8 mouse cellular contexts compared by ENCODE assay signal in the genomic region with DNA sequence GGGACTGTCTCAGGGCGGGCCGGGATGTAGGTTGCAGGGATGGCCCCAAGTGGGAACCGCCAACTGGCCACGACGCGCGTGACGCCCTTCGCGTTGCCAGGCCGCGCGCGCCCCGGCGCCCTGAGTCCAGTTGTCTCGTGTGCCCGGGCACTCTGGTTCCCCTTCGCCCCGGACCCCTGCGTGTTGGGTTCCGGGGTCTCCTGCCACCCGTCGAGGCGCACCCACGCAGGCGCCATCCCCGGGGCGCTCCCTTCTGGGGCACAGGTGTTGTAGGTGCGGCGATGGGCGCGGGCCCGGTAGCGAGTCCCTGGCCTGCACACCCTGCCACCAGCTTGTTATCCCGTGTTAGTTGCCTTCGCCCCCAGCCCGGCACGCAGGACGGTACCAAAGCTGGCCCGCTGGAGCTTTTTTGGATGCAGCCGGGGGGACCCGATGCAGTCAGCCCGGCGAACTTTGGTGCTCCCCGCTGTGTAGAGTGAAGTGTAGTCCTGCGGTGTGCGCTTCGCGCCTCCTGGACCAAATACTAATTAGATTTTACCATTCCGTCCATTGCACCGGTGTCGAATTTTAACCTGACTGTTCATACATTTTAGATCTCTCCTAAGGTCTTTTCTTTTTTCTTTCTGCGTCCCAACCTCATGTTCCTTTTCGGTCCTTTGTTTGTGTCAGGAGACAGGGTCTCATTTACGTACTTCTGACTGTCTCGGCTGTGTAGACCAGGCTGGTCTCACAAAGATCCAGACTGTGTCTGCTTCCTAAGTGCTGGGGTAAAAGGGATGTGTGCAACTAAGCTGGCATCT. TPM values are rescaled to one million over a fixed set of nuclear protein-coding genes. Genes with fewer than 3 reads are reported as not detected.
DNase-seq lines count a peak whose midpoint lies in the region; ATAC-seq and TF ChIP-seq lines count a peak whose summit lies in the region.

No protein-coding gene starts in this region.

- peak overlapping the region; percentile 64 for H3K4me3 ChIP-seq in cerebellum, adult 2 months (replicated peaks; ENCODE audit: insufficient read depth, low read depth, low read length)
- H3K4me3 ChIP-seq in testis, adult 2 months (ENCODE audit: control insufficient read depth, low read depth, low read length), result peak overlapping the region; percentile 93
- peak overlapping the region; percentile 80 for H3K4me3 ChIP-seq in hindbrain, embryonic 13.5 days
- peak overlapping the region; percentile 89 for H3K4me3 ChIP-seq in midbrain, embryonic 12.5 days

- peak overlapping the region; percentile 95 for H3K9ac ChIP-seq in hindbrain, embryonic 13.5 days
- H3K9ac ChIP-seq in midbrain, embryonic 12.5 days (replicated peaks), result peak overlapping the region; percentile 86

- TF ChIP-seq POLR2A in cerebellum, adult 2 months (IDR thresholded peaks at IDR 0.05; ENCODE audit: borderline replicate concordance, insufficient read depth, low read length), result no peak
- peak; percentile 39; the same call in 1 of the 2 replicates for TF ChIP-seq POLR2A in testis, adult 2 months (IDR thresholded peaks at IDR 0.05; ENCODE audit: control insufficient read depth, low read depth, low read length)

- ATAC-seq in hindbrain, embryonic 13.5 days (ENCODE audit: low FRiP score), result no peak; the same call in none of the 2 replicates
- no peak; the same call in 1 of the 2 replicates for ATAC-seq in midbrain, embryonic 12.5 days (ENCODE audit: low FRiP score, low read depth)

- no peaks in the 10 kb centered on the region for H3K27me3 ChIP-seq in cerebellum, adult 2 months (ENCODE audit: control insufficient read depth, insufficient read depth, low read length)
- H3K27me3 ChIP-seq in testis, adult 2 months (ENCODE audit: control insufficient read depth, insufficient read depth, low read length), result no peaks in the 10 kb centered on the region
- H3K27me3 ChIP-seq in hindbrain, embryonic 13.5 days, result no peaks in the 10 kb centered on the region
- no peaks in the 10 kb centered on the region for H3K27me3 ChIP-seq in midbrain, embryonic 12.5 days

- 1% methylated on average over 55 of the region's 57 CpGs for WGBS in cerebellum, adult 2 months
- WGBS in hindbrain, embryonic 13.5 days, result 1% methylated on average over 56 of the region's 57 CpGs
- WGBS in midbrain, embryonic 12.5 days, result under 1% methylated on average over 57 of the region's 57 CpGs

- H3K4me1 ChIP-seq in cerebellum, adult 2 months (ENCODE audit: control insufficient read depth, insufficient read depth, low read length), result peaks cover 9% of the 10 kb centered on the region
- peaks cover 14% of the 10 kb centered on the region for H3K4me1 ChIP-seq in testis, adult 2 months (ENCODE audit: control insufficient read depth, insufficient read depth, low read length)
- H3K4me1 ChIP-seq in hindbrain, embryonic 13.5 days (replicated peaks), result peaks cover 39% of the 10 kb centered on the region
- H3K4me1 ChIP-seq in midbrain, embryonic 12.5 days, result peaks cover 25% of the 10 kb centered on the region

- DNase-seq in cerebellum, adult 2 months, result no peak
- DNase-seq in cerebellum, postnatal 36 days, result no peak
- DNase-seq in testis, postnatal 10 days (ENCODE audit: low spot score), result no peak
- no peak for DNase-seq in layer of hippocampus, adult 11-12 months (ENCODE audit: low spot score)
- no peak for DNase-seq in layer of hippocampus, adult 8-10 months (ENCODE audit: low spot score in 2 of 2)

- no peaks in the 10 kb centered on the region for H3K36me3 ChIP-seq in testis, adult 2 months (ENCODE audit: control insufficient read depth, insufficient read depth, low read length)
- H3K36me3 ChIP-seq in hindbrain, embryonic 13.5 days, result no peaks in the 10 kb centered on the region
- H3K36me3 ChIP-seq in midbrain, embryonic 12.5 days, result 0 out of 2 replicates have a peak, but pooled peaks cover 3% of the 10 kb centered on the region

- no peak for TF ChIP-seq CTCF in cerebellum, adult 2 months (IDR thresholded peaks at IDR 0.05; ENCODE audit: borderline replicate concordance, insufficient read depth, low read depth, low read length)
- TF ChIP-seq CTCF in testis, adult 2 months (IDR thresholded peaks at IDR 0.05; ENCODE audit: control insufficient read depth, insufficient read depth, insufficient replicate concordance, low read depth, low read length), result no peak

- H3K27ac ChIP-seq in cerebellum, adult 2 months (ENCODE audit: insufficient read depth, low read length), result peak overlapping the region; percentile 39
- peak overlapping the region; percentile 94 for H3K27ac ChIP-seq in testis, adult 2 months (ENCODE audit: control insufficient read depth, insufficient read depth, low read depth, low read length)
- peak overlapping the region; percentile 84 for H3K27ac ChIP-seq in hindbrain, embryonic 13.5 days
- H3K27ac ChIP-seq in midbrain, embryonic 12.5 days (replicated peaks), result peak overlapping the region; percentile 31; the same call in 1 of the 2 replicates

- H3K4me2 ChIP-seq in hindbrain, embryonic 13.5 days, result peak overlapping the region; percentile 88
- peak overlapping the region; percentile 89 for H3K4me2 ChIP-seq in midbrain, embryonic 12.5 days (replicated peaks)

- no peaks in the 10 kb centered on the region for H3K9me3 ChIP-seq in hindbrain, embryonic 13.5 days
- H3K9me3 ChIP-seq in midbrain, embryonic 12.5 days, result no peaks in the 10 kb centered on the region

RNA-seq across cellular contexts. Expression of gene Sun1, which starts 0.5 kb away (rescaled TPM):
- 65.3 and 70.8 TPM in 2 replicates for polyA plus RNA-seq in cerebellum, adult 2 months (2012; rRNA removed)
- 114 and 125 TPM in 2 replicates for polyA plus RNA-seq in testis, adult 2 months (2012; rRNA removed)
- 43.6 and 44.7 TPM in 2 replicates for polyA plus RNA-seq in hindbrain, embryonic 13.5 days (2015; fragmentation: Nextera tagmentation; extraction: Ambion mirVana)
- 48.1 and 53.1 TPM in 2 replicates for polyA plus RNA-seq in midbrain, embryonic 12.5 days (2016; fragmentation: Nextera tagmentation; extraction: Ambion mirVana)
- 10 to 100 TPM; 87.2 to 98.8 (median 91.4) TPM for total RNA-seq in layer of hippocampus, adult 8-10 months (2022)

RNA-seq across cellular contexts. Expression of gene Dnaaf5, which starts 50.9 kb away (rescaled TPM):
- polyA plus RNA-seq in cerebellum, adult 2 months (2012; rRNA removed), result 7.0 and 7.9 TPM in 2 replicates
- polyA plus RNA-seq in testis, adult 2 months (2012; rRNA removed), result 35.5 and 40.4 TPM in 2 replicates
- 3.1 and 3.7 TPM in 2 replicates for polyA plus RNA-seq in hindbrain, embryonic 13.5 days (2015; fragmentation: Nextera tagmentation; extraction: Ambion mirVana)
- polyA plus RNA-seq in midbrain, embryonic 12.5 days (2016; fragmentation: Nextera tagmentation; extraction: Ambion mirVana), result 6.7 and 6.9 TPM in 2 replicates
- total RNA-seq in layer of hippocampus, adult 8-10 months (2022), result 1 to 10 TPM; 6.7 to 9.0 (median 8.5) TPM

RNA-seq across cellular contexts. Expression of gene Get4, which starts 51.2 kb away (rescaled TPM):
- 106 and 114 TPM in 2 replicates for polyA plus RNA-seq in cerebellum, adult 2 months (2012; rRNA removed)
- polyA plus RNA-seq in testis, adult 2 months (2012; rRNA removed), result 117 and 150 TPM in 2 replicates
- polyA plus RNA-seq in hindbrain, embryonic 13.5 days (2015; fragmentation: Nextera tagmentation; extraction: Ambion mirVana), result 113 TPM in 2 replicates
- 130 and 132 TPM in 2 replicates for polyA plus RNA-seq in midbrain, embryonic 12.5 days (2016; fragmentation: Nextera tagmentation; extraction: Ambion mirVana)
- total RNA-seq in layer of hippocampus, adult 8-10 months (2022), result 10 to 100 TPM; 47.8 to 56.9 (median 50.8) TPM

RNA-seq across cellular contexts. Expression of gene Prkar1b, which starts 51.2 kb away (rescaled TPM):
- 507 and 509 TPM in 2 replicates for polyA plus RNA-seq in cerebellum, adult 2 months (2012; rRNA removed)
- polyA plus RNA-seq in testis, adult 2 months (2012; rRNA removed), result 5.4 and 6.9 TPM in 2 replicates
- polyA plus RNA-seq in hindbrain, embryonic 13.5 days (2015; fragmentation: Nextera tagmentation; extraction: Ambion mirVana), result 179 and 194 TPM in 2 replicates
- 45.5 and 50.4 TPM in 2 replicates for polyA plus RNA-seq in midbrain, embryonic 12.5 days (2016; fragmentation: Nextera tagmentation; extraction: Ambion mirVana)
- 100 to 1,000 TPM; 413 to 462 (median 429) TPM for total RNA-seq in layer of hippocampus, adult 8-10 months (2022)

Comparison
In these comparisons a context has a peak if more than half of its experiments do, and no peak if none do; other contexts are left out.
1. H3K27ac ChIP-seq: peak in every context shown above with its lines; median percentile 94 in testis, adult 2 months; 84 in hindbrain, embryonic 13.5 days; 39 in cerebellum, adult 2 months; 31 in midbrain, embryonic 12.5 days.